Mouse (Mus musculus): ENCODE measurements around the gene Klb.

The Klb gene

DNA sequence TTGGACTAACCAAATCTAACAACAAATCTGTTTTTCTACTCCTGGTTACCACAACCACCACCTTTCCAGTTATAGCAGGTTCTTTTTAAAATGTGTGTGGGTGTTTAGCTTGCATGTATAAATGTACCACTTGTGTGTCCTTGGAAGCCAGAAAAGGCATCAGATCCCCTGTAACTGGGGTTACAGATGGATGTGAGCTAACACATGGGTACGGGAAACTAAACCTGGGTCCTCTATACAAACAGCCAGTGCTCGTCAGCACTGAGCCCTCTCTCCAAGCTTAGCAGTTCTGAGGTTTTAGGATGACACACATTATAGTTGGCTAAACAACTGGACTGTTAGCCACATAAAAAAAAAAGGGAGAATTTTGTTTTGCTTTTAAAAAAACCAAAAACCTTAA, 37.6 kb downstream of the Klb start:
- DNase-seq, result no peak

DNA sequence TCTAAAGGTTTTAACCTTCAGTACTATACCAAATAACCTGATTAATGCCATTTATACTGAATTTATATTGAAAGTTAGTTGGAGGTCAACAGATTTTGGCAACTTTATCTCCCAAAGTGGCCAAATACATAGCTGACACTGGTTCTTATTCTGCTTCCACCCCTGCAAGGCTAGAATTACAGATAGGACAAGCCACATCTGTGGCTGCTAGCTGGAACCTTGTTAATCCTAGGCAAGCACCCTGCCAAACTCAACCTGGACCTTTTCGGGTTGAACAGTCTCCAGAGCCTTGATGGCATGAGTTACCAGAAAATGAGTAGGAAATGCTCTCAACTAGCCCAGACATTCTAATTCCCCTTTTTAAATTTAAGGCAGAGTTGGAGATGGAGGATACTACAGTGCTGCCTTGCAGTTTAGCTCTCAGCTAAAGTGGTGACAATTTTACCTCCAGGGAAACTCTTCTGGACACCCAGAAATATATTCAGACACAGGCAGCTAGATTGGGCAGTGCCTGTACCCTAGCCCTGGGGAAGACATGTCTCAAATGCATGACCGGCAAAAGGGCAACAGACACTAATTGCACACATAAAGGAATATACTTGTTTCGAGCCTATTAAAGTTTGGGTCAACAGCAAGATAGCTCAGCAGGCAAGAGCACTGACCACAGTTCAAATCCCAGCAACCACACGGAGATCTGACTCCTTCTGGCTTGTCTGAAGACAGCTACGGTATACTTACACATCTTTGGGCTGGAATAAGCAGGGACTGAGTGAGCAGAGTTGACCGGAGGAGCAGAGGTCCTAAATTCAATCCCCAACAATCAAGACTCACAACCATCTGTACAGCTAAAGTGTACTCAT, 39.1 kb downstream of the Klb start:
- no peak for DNase-seq

DNA sequence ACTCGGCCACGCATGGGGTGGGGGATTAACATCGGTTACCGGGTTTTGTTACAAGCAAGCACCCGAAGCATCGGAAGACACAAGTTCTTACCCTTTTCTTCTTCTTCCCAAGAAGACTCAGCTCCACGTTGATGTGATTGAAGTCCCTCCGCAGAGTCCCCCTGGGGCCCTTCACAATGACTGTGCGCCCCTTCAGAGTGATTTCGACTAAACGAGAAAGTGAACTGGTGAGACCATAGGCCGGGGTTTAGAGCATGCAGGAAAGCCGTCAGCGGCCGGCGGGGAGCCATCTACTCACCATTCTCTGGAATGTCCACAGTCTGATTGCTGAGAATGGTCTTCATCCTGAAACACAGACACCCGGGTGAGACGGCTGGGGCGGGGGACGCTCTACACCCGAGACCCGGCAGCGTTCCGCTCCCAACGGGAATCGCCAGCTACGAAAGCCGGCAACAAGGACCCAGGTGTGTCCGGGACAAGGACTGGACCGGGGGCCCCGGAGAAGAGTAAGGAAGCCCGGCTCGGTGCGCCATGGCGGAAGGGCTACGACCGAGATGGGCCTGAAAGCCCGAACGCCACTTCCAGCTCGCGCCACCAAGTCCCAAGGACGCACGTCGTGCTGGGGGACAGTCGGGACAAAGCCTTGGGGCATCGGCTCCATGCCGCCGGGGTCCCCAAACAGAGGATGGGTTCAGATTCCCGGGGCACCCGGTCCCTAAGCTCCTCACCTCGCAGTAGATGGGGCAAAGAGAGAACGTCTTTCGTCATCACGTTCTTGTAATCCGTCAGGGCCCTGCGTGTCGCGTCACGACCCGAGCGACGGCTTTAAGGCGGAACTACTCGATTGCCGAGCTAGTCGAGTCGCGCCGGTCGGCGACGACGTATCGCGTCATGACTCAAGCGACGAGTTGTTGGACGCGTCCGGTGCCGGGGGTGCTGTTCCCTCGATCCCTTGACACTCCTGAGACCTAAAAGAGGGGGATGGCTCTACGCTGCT, 42.8 kb downstream of the Klb start, which contains the start of the genes Rpl9 and Lias:
TSS of gene Rpl9 (minus strand) at position 797 of the 997 bp plus-strand sequence.
TSS of gene Lias (plus strand) at position 850 of the 997 bp plus-strand sequence.
- DNase-seq, result peak; percentile 99

DNA sequence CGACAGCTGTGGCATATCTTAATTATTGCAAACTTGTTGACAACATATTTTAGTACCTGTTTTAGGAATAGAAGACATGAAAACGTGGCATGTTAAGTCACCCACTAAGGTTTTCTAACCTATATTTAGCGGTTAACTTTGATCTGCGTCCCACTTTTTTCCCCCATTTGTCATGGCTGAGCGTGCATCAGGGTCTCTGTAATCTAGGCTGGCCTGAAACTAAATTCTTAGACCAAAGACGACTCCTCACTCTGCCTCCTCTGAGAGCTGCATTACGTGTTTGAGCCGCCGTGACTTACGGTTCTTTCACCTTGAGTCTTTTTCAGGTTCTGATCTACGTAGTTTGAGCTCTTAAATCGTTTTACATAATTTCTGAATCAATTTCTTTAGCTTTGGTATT, 43.6 kb downstream of the Klb start:
- no peak for DNase-seq

DNA sequence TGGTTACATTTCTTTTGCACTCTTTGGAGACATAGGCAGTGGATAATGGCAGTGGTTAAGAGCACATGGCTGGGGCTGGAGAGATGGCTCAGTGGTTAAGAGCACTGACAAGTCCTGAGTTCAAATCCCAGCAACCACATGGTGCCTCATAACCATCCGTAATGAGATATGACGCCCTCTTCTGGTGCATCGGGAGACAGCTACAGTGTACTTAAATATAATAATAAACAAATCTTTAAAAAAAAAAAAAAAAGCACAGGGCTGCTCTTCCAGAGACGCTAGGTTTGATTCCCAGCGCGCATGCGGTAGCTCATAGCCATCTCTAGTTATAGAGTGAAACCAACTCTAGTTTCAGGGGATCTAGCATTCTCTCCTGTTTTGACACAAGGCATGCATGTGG, 46.3 kb downstream of the Klb start:
- no peak for DNase-seq

GRCm38 (mm10) chr5:65401251-65401994, 53.3 kb downstream of the Klb start:
- peak; percentile 77 for DNase-seq

DNA sequence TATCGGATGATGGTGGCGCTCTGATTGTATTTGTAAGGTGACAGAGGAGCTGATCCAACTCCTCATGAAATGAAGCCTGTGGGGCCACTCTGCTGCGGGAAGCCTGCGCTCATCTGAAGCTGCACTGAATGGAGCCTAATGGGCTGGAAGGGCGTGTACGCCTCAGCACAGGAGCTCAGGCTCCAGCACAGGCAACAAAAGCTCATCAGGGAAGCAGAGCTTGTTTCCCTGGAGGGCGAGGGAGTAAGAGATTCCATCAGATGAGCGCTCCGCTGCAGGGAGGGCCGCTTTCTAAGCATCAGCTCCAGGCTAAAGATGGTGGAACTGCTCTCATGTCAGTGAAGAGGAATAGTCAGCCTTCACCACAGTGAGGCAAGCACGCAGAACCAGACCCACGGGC, 59.9 kb downstream of the Klb start:
- DNase-seq, result no peak

- DNase-seq, result no peak
Observed at GRCm38 (mm10) chr5:65415653-65416458, 67.7 kb downstream of the Klb start.

GRCm38 (mm10) chr5:65419136-65419535, 71.0 kb downstream of the Klb start:
- no peak for DNase-seq

DNA sequence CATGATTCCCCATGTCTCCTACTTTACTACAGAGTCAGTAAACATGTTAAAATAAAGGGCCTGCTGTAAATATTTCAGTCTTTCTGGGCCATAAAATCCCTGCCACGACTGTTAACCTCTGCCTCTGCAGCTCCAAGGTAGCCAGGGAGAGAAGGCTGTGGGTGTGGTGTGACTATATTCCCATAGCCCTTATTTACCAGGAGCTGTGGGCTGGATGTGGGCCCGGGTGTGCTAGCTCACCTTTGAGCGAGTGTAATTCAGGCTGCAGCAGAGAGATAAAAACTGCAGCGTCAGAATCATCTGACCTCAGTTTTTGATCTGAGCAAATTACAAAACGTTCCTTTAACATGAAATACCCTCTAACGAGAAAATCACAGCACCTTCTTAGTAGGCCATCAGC, 72.7 kb downstream of the Klb start:
- DNase-seq, result no peak

DNA sequence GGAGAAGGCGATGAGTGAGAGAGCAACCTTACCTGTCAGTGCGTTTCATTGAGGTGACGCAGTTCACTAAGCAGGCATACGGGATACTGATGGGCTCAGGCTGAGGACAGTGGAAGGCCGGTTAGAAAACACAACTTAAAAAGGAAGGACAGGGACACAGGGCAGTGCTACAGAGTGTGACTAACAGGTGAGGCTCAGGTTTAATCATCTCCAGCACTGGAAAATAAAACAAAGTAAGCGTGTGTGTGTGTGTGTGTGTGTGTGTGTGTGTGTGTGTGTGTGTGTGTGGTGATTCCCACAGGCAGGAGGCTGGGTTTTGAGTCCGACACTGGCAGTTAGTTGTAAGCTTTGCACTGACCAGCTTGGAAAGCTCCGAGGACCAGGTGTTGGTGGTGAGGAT, 74.7 kb downstream of the Klb start:
- DNase-seq, result no peak

DNA sequence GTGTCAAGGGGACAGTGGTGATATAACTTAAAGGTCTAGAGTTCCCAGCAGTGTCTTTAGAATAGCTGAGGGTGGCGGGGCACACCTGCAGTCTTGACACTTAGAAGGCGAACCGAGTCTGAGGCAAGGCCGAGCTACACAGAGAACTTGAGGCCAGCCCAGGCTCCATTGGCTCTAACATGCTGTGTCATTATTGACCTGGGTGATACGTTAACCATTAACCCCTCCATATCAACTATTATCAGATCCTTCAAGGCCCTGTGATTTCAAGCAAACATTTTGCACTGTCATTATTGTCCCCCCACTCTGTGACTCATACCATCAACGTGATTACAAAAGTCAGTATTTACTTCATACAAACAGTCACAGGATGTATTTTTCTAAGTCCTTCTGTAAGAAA, 76.1 kb downstream of the Klb start:
- no peak for DNase-seq

DNA sequence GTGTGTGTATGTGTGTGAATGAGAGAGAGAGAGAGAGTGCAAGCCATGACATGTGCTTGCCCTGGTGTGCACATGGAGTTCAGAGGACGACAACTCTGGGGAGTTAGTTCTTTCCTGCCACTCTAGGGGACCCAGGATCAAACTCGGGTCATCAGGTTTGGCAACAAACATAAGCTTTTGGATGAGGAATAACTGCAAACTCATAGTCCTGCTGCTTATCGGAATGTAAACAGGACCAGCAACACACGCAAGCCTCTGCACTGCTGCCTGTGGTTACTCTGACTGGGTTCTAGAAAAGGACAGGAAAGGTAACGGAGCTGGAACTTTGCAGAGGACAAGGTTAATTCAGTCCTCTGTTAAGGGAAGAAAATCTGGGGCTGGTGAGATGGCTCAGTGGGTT, 77.1 kb downstream of the Klb start:
- DNase-seq, result no peak

DNA sequence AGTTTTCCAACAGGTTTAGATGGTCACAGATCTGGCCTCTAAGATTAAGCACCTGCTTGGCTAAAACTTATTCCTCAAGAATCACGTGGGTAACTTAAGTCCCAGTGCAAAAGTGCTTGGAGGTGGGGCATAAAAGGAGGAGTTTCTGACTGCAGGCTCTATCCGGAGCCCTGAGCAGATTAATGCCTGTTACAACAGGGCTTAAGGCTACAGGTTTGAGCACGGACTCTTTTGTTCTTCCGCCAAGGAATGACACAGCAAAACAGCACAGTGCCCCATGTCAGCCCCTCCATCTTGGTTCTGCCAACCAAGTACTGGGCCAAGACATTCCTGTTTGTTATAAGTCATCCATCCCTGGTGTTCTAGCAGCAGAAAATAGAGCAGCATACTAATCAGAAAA, 80.2 kb downstream of the Klb start:
- DNase-seq, result no peak

- no peak for DNase-seq
Observed at GRCm38 (mm10) chr5:65429441-65429840, 81.3 kb downstream of the Klb start.

Data from right cerebral cortex, postnatal 4 days (tissue).